Mouse (Mus musculus) adrenal gland, postnatal 25 days (tissue): ENCODE results near the gene Runx1. TPM values are rescaled to one million over a fixed set of nuclear protein-coding genes. Genes with fewer than 3 reads are reported as not detected.

Source experiments
- DNase-seq: peaks from one replicate; pipeline ENCODE4 v3.0.0; 2021; ENCODE audit warnings: mixed read lengths
- total RNA-seq: library from RNA; stranded (reverse); gene quantifications from 2 replicates; pipeline ENCODE4 v1.2.3, GENCODE M21; 2021

The Runx1 gene
- total RNA-seq, 1 experiment from 2014 or later: 5.6 TPM

- peak; percentile 53 for DNase-seq
Observed at GRCm38 (mm10) chr16:92697737-92698611, 128.0 kb downstream of the Runx1 start.

GRCm38 (mm10) chr16:92697227-92697736, 128.7 kb downstream of the Runx1 start:
- DNase-seq: peak; percentile 87

- DNase-seq: peak; percentile 50
Observed at GRCm38 (mm10) chr16:92696411-92697015, 129.4 kb downstream of the Runx1 start.

GRCm38 (mm10) chr16:92695981-92696380, 130.0 kb downstream of the Runx1 start:
- DNase-seq: no peak

- DNase-seq: peak; percentile 39
Observed at GRCm38 (mm10) chr16:92695200-92695921, 130.6 kb downstream of the Runx1 start.

GRCm38 (mm10) chr16:92694496-92695106, 131.3 kb downstream of the Runx1 start:
- no peak for DNase-seq

- no peak for DNase-seq
Observed at GRCm38 (mm10) chr16:92690759-92691158, 135.2 kb downstream of the Runx1 start.

- DNase-seq: no peak
Observed at GRCm38 (mm10) chr16:92688941-92689340, 137.0 kb downstream of the Runx1 start.

GRCm38 (mm10) chr16:92686978-92687377, 139.0 kb downstream of the Runx1 start:
- no peak for DNase-seq

- no peak for DNase-seq
Observed at GRCm38 (mm10) chr16:92685766-92686315, 140.1 kb downstream of the Runx1 start.

GRCm38 (mm10) chr16:92684423-92685211, 141.3 kb downstream of the Runx1 start:
- DNase-seq: no peak

- DNase-seq: no peak
Observed at GRCm38 (mm10) chr16:92676630-92677029, 149.3 kb downstream of the Runx1 start.

- DNase-seq: no peak
Observed at GRCm38 (mm10) chr16:92675677-92676076, 150.3 kb downstream of the Runx1 start.

- DNase-seq: no peak
Observed at GRCm38 (mm10) chr16:92674916-92675450, 151.0 kb downstream of the Runx1 start.

- DNase-seq: no peak
Observed at GRCm38 (mm10) chr16:92674121-92674816, 151.7 kb downstream of the Runx1 start.

GRCm38 (mm10) chr16:92668807-92669206, 157.1 kb downstream of the Runx1 start:
- no peak for DNase-seq

GRCm38 (mm10) chr16:92661757-92662156, 164.2 kb downstream of the Runx1 start:
- no peak for DNase-seq

- DNase-seq: no peak
Observed at GRCm38 (mm10) chr16:92656750-92657149, 169.2 kb downstream of the Runx1 start.

- no peak for DNase-seq
Observed at GRCm38 (mm10) chr16:92654294-92654950, 171.5 kb downstream of the Runx1 start.

GRCm38 (mm10) chr16:92653816-92654215, 172.1 kb downstream of the Runx1 start:
- no peak for DNase-seq
